Comparison of ENCODE assay signal across 15 mouse cellular contexts in the genomic region with DNA sequence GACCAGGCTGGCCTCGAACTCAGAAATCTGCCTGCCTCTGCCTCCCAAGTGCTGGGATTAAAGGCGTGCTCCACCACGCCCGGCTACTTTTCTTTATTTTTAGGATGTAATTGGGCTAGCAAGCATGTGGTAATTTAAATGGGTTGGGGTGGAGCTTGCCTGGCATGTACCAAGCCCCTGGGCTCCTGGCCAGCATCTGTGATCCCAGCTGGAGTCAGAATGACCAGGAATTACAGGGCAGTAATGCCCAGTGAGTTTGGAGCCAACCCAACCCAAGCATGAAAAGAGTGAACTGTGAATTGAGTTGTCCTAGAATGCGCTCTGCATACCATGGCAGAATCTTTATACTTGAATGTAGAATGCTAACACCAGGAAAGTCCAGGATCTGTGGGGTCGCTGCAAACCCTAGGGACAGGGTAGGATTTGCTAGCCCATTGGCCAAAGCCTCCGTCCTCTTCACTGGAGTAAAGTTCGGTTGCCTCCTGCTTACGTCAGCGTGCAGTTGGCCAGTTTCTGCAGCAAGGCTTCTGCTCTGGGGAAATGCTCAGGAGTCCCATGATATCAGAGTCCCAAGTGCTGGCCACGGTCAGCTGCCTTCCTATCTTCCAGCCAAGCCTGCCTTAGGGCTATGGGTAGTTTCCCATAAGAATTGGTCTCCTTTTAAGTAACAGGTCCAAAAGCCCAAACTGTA. TPM values are rescaled to one million over a fixed set of nuclear protein-coding genes. Genes with fewer than 3 reads are reported as not detected.
A peak's percentile ranks its signal among the peaks of the same experiment; 100 is the strongest.
DNase-seq lines count a peak whose midpoint lies in the region; ATAC-seq and TF ChIP-seq lines count a peak whose summit lies in the region.
"Had no signal": no experiment of that assay in that cellular context is flagged by ENCODE, and none has a peak within 500 bp of the region (broad histone marks: within the 10 kb centered on the region; RNA-seq: fewer than 3 reads in every experiment).

No protein-coding gene starts in this region.

- H3K27me3 ChIP-seq in kidney, adult 2 months (replicated peaks; ENCODE audit: control insufficient read depth, insufficient read depth, low read length): no peaks in the 10 kb centered on the region
- H3K27me3 ChIP-seq in kidney, embryonic 16.5 days (ENCODE audit: insufficient read depth, low read length): no peaks in the 10 kb centered on the region
- H3K27me3 ChIP-seq in cerebellum, adult 2 months (ENCODE audit: control insufficient read depth, insufficient read depth, low read length): no peaks in the 10 kb centered on the region
- H3K27me3 ChIP-seq: embryonic facial prominence, embryonic 15.5 days had no signal

- no peak overlapping the region for H3K4me3 ChIP-seq in kidney, adult 2 months (ENCODE audit: insufficient read depth, low read depth, low read length)
- H3K4me3 ChIP-seq in kidney, embryonic 16.5 days (ENCODE audit: low read length): no peak overlapping the region
- H3K4me3 ChIP-seq in cerebellum, adult 2 months (replicated peaks; ENCODE audit: insufficient read depth, low read depth, low read length): no peak overlapping the region
- H3K4me3 ChIP-seq: embryonic facial prominence, embryonic 15.5 days; left cerebral cortex, adult 2 months had no signal

- 68% methylated on average over 11 of the region's 11 CpGs for WGBS in kidney, adult 2 months
- WGBS in kidney, embryonic 16.5 days: 95% methylated on average over 11 of the region's 11 CpGs
- WGBS in cerebellum, adult 2 months: 37% methylated on average over 11 of the region's 11 CpGs

- no peak overlapping the region for H3K9ac ChIP-seq in kidney, embryonic 16.5 days (replicated peaks; ENCODE audit: low read length)
- H3K9ac ChIP-seq: embryonic facial prominence, embryonic 15.5 days; lung, embryonic 14.5 days had no signal

- no peak overlapping the region for H3K27ac ChIP-seq in kidney, adult 2 months (ENCODE audit: insufficient read depth, low read depth, low read length)
- H3K27ac ChIP-seq in kidney, embryonic 16.5 days (ENCODE audit: low read length): no peak overlapping the region
- no peak overlapping the region for H3K27ac ChIP-seq in cerebellum, adult 2 months (ENCODE audit: insufficient read depth, low read length)
- H3K27ac ChIP-seq: embryonic facial prominence, embryonic 15.5 days; left cerebral cortex, adult 2 months had no signal

- no peak for TF ChIP-seq CTCF in kidney, adult 2 months (conservative IDR thresholded peaks at IDR 0.05; ENCODE audit: insufficient read depth, insufficient read length, low read depth, low read length)
- TF ChIP-seq CTCF in cerebellum, adult 2 months (IDR thresholded peaks at IDR 0.05; ENCODE audit: borderline replicate concordance, insufficient read depth, low read depth, low read length): no peak

- no peaks in the 10 kb centered on the region for H3K4me1 ChIP-seq in kidney, adult 2 months (ENCODE audit: control insufficient read depth, insufficient read depth, low read length)
- no peaks in the 10 kb centered on the region for H3K4me1 ChIP-seq in kidney, embryonic 16.5 days (ENCODE audit: insufficient read depth, low read length)
- H3K4me1 ChIP-seq in cerebellum, adult 2 months (ENCODE audit: control insufficient read depth, insufficient read depth, low read length): no peaks in the 10 kb centered on the region
- H3K4me1 ChIP-seq: embryonic facial prominence, embryonic 15.5 days had no signal

- no peak for ATAC-seq in kidney, embryonic 16.5 days (ENCODE audit: low FRiP score, low TSS enrichment)

- TF ChIP-seq POLR2A in kidney, adult 2 months (IDR thresholded peaks at IDR 0.05; ENCODE audit: low read depth, low read length): no peak
- TF ChIP-seq POLR2A in cerebellum, adult 2 months (IDR thresholded peaks at IDR 0.05; ENCODE audit: borderline replicate concordance, insufficient read depth, low read length): no peak

- no peaks in the 10 kb centered on the region; the same call in 1 of the 2 replicates for H3K36me3 ChIP-seq in kidney, adult 2 months (ENCODE audit: control insufficient read depth, insufficient read depth, low read length)
- H3K36me3 ChIP-seq in kidney, embryonic 16.5 days (ENCODE audit: insufficient read depth, low read length): peaks cover 90% of the 10 kb centered on the region

- no peaks in the 10 kb centered on the region for H3K9me3 ChIP-seq in kidney, embryonic 16.5 days (ENCODE audit: low read length)
- H3K9me3 ChIP-seq: embryonic facial prominence, embryonic 15.5 days had no signal

- H3K4me2 ChIP-seq in kidney, embryonic 16.5 days (replicated peaks; ENCODE audit: low read depth, low read length): no peak overlapping the region
- H3K4me2 ChIP-seq: embryonic facial prominence, embryonic 15.5 days; lung, embryonic 14.5 days had no signal

- DNase-seq in adrenal gland, adult (ENCODE audit: inconsistent age in 2 of 2, low spot score in 1 of 2): peak; percentile 26 to 79
- DNase-seq in adrenal gland, adult 8-10 months: no peak
- peak; percentile 88 for DNase-seq in kidney, adult 2 months
- peak; percentile 54 to 71 for DNase-seq in cerebellum, adult 2 months
- DNase-seq in heart, postnatal 4 days: peak; percentile 80
- no peak for DNase-seq in spleen, postnatal 14 days (ENCODE audit: low spot score in 2 of 2)
- no peak for DNase-seq in thymus, postnatal 0 days (ENCODE audit: low spot score)
- DNase-seq: lung, embryonic 14.5 days; midbrain, embryonic 14.5 days had no signal

RNA-seq across cellular contexts. Expression of a gene that starts 24.3 kb away (rescaled TPM):
- total RNA-seq in adrenal gland, adult 8-10 months (2022): not detected
- 0.11 and 0.30 TPM in 2 replicates for polyA plus RNA-seq in kidney, adult 2 months (2012; rRNA removed)
- 0.16 TPM in 1 of 2 replicates, not detected in the other for polyA plus RNA-seq in kidney, embryonic 16.5 days (2015; fragmentation: Nextera tagmentation; extraction: Ambion mirVana)
- not detected in 2 replicates for polyA plus RNA-seq in cerebellum, adult 2 months (2012; rRNA removed)
- not detected for total RNA-seq in heart, postnatal 4 days (2021)
- polyA plus RNA-seq in thymus, postnatal 0 days (2015; fragmentation: Nextera tagmentation; extraction: Ambion mirVana): not detected in 2 replicates
- total RNA-seq: left cerebral cortex, adult 2 months; neutrophil, adult 5-6 weeks had no signal
- polyA plus RNA-seq: G1E; lung, embryonic 14.5 days; midbrain, embryonic 14.5 days; urinary bladder, adult 2 months had no signal

RNA-seq across cellular contexts. Expression of a gene that starts 37.0 kb away (rescaled TPM):
- 10 to 100 TPM; 82.8 to 96.1 (median 90.0) TPM for total RNA-seq in adrenal gland, adult 8-10 months (2022)
- polyA plus RNA-seq in kidney, adult 2 months (2012; rRNA removed): 57.8 and 67.1 TPM in 2 replicates
- polyA plus RNA-seq in kidney, embryonic 16.5 days (2015; fragmentation: Nextera tagmentation; extraction: Ambion mirVana): 45.0 and 47.7 TPM in 2 replicates
- 30.8 and 32.3 TPM in 2 replicates for polyA plus RNA-seq in cerebellum, adult 2 months (2012; rRNA removed)
- total RNA-seq in heart, postnatal 4 days (2021): 100 to 1,000 TPM; 246 to 255 TPM
- polyA plus RNA-seq in thymus, postnatal 0 days (2015; fragmentation: Nextera tagmentation; extraction: Ambion mirVana): 26.1 and 26.4 TPM in 2 replicates

RNA-seq across cellular contexts. Expression of a gene that starts 43.9 kb away (rescaled TPM):
- total RNA-seq in adrenal gland, adult 8-10 months (2022): under 1 TPM in 2 of 4 experiments, not detected in 2; 0.15 to 0.17 TPM
- polyA plus RNA-seq in kidney, adult 2 months (2012; rRNA removed): 1.5 and 2.9 TPM in 2 replicates
- polyA plus RNA-seq in kidney, embryonic 16.5 days (2015; fragmentation: Nextera tagmentation; extraction: Ambion mirVana): 0.32 and 0.36 TPM in 2 replicates
- 0.21 and 0.41 TPM in 2 replicates for polyA plus RNA-seq in cerebellum, adult 2 months (2012; rRNA removed)
- total RNA-seq in heart, postnatal 4 days (2021): under 1 TPM in 1 of 2 experiments, not detected in 1; 0.14 TPM
- 0.18 and 0.23 TPM in 2 replicates for polyA plus RNA-seq in thymus, postnatal 0 days (2015; fragmentation: Nextera tagmentation; extraction: Ambion mirVana)
- total RNA-seq: neutrophil, adult 5-6 weeks had no signal

Comparison
In these comparisons a context has a peak if more than half of its experiments do, and no peak if none do; other contexts are left out.
1. DNase-seq: peak in adrenal gland, adult (2 of 2), kidney, adult 2 months (single experiment), cerebellum, adult 2 months (2 of 2) and heart, postnatal 4 days (single experiment); none in adrenal gland, adult 8-10 months (single experiment), spleen, postnatal 14 days (0 of 2) and thymus, postnatal 0 days (single experiment).